Mouse (Mus musculus) megakaryocyte, adult 5-6 weeks (primary cell): Measurements from ENCODE around the gene Fmnl3. TPM values are rescaled to one million over a fixed set of nuclear protein-coding genes. Genes with fewer than 3 reads are reported as not detected.

ENCODE experiments used
- ATAC-seq: 2 replicates; pipeline ENCODE4 v1.8.0; 2016; ENCODE audit warnings: mild to moderate bottlenecking, inconsistent platforms; ENCODE audit not compliant: poor library complexity, severe bottlenecking
- total RNA-seq, 2 experiments: library from RNA; stranded (forward) in 1 of 2; stranded (reverse) in 1 of 2; fragments of 153-499, 151-499 nt in 1 of 2; fragments of 221-1000, 200-1000 nt in 1 of 2; gene quantifications; 2 replicates each; pipeline versions ENCODE4 v1.2.3 to v1.2.4; 2015 to 2017

Fmnl3 gene
- total RNA-seq, 2 experiments from 2014 or later: 7.9 to 11.4 TPM

DNA sequence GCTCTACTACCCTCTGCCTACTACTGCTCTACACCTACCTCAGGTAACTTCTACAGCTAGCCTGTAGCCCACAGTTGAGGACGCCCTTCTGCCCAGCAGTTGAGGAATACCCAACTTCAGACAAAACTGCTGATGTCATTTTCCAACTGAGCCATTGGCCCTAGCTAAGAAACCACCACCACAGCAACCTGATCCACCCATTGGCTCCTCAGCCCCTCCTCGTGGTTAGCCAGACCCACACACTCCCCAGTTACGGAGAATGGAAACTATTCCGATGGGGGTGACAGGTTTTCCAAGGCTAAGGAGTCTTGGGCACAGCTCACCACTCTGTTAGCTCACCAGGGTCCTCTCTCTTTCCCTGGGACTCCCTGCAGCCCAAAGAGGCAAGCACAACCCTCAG, 25.3 kb downstream of the Fmnl3 start:
- no peak for ATAC-seq

DNA sequence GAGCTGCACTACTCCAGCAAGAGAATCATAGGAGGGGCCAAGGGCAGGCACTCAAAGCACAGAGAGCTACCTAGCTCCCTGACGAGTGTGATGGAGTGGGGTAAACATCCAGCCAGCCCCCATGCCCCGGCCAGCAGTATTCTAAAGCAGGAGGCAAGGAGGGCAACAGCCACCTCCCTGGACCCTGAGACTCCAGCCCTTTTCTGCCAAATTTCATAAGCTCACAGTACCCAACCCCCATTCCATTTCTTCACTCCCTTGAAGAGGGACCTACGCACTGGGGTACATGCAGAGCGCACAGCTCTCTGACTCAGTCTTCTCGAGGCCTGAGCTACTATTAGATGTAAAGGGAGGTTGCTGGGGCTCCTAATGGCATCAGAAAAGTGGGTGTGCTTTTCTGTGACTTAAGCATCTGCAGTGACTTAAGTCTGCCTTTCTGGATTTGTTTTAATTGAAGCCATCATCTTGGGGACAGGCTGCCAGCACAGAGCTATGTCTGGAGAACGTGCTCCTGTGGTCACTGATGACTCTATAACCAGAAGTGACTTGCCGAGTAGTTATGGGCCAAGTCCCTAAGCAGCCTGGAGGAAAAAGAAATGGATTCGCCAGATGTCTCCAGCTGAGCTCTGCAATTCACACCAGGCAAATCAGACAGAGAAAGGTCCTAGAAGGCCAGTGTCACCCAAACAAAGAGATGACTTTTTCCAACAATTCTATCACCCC, 26.0 kb downstream of the Fmnl3 start:
- ATAC-seq: no peak

- ATAC-seq: no peak
These were observed 26.7 kb downstream of the Fmnl3 start for GRCm38 (mm10) chr15:99343414-99344147.

DNA sequence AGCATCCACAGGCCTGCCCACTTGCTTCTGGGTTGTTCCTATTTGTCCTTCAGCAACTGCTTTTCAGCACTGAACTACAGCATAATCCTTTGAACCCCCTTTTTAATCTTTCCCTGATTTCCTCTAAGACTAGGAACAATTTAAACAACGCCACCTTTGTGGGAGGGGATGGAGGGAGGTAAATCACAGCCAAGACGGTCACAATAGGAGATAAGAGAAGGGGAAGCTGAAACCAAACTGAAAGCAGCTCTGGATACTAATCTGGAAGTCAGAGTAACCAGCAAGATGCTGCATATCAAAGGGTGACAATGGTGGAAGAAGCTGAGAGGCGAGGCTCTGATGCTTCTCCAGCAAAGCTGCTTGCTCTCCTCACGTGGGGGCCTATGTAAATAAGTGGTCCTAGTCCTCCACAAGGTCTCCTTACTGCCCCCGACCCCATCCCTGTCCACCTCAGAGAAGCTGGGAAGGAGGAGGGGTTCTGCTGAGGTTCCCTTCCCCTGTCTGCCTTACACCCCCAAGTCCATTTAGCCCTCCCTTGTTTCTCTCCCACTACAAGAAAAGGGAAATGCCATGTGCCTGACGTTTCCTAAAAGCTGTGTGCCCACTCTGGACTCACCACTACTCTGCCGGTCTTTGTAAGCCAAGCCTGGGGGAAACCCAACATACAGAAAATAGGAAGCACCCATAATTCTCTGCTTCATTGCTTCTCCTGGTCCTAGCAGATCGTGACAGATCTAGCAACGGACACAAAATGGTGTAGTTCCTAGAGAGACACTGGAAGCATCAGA, 27.9 kb downstream of the Fmnl3 start:
- ATAC-seq: peak; percentile 28

DNA sequence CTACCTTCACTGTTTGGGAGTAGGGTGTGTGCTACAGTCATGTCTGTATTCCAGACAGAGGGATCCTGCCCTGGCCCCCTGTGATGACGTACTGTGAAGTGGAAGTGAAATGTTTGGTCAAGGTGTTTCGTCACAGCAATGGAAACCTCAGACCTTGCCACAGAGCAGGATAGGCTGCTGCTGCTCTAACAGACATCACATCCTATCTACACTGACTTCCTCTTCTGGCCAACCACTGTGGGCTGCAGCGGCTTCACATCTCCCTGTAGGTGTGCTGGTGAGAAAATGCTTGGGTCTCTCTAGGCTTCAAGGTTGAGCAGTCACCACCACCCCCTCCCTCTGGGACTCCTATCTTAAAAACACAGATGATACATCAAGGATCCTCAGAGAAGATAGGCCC, 29.2 kb downstream of the Fmnl3 start:
- ATAC-seq: peak; percentile 88

GRCm38 (mm10) chr15:99339669-99340068, 30.6 kb downstream of the Fmnl3 start:
- ATAC-seq: no peak

- no peak for ATAC-seq
These were observed 31.4 kb downstream of the Fmnl3 start for GRCm38 (mm10) chr15:99338916-99339315.

DNA sequence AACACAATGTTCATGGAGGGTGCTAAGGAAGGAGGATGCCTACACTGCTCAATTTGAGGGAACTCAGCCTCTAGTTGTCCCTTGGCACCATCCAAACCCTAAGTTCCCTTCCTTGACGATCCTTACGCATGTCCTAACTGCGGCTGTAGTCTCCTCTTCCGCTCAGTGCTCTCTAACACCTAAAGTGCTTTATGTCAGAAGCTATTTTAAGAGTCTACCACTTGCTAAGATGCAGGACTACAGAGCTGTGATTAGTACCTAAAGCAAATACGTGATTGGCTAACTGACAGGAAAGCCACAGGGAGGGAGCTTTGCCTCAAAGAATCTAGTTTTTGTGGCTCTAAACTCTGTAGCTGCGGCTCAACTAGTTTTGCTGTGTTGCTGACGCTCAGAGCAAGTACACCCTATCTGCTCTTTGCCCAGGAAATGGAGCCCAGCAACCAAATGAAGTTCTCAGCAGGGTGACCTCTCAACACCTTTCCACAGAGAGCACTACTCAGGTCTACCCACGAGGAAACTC, 34.4 kb downstream of the Fmnl3 start:
- no peak for ATAC-seq

DNA sequence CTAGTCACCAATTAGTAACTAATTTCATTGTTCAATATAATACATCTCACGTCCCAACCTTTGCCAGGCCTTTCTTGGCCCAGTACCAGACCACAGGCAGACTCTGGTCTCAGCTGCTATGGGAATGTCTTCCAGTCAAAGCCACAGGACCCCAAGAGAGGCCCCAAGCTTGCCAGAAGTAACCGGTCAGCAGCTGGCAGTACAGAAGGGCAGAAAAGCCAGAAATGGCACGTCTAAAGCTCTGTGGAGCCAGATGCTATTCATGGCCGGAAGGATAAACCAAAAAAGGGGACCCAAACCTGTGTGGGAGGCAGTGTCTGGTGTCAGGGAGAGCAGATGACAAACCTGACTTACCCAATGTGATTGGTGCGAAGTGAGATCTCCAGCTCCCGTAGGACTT, 35.8 kb downstream of the Fmnl3 start:
- no peak for ATAC-seq

- ATAC-seq: no peak
These were observed 36.6 kb downstream of the Fmnl3 start for GRCm38 (mm10) chr15:99333676-99334065.

- peak; percentile 88 for ATAC-seq
These were observed 37.2 kb downstream of the Fmnl3 start for GRCm38 (mm10) chr15:99332921-99333675.

- no peak for ATAC-seq
These were observed 38.2 kb downstream of the Fmnl3 start for GRCm38 (mm10) chr15:99332111-99332510.

DNA sequence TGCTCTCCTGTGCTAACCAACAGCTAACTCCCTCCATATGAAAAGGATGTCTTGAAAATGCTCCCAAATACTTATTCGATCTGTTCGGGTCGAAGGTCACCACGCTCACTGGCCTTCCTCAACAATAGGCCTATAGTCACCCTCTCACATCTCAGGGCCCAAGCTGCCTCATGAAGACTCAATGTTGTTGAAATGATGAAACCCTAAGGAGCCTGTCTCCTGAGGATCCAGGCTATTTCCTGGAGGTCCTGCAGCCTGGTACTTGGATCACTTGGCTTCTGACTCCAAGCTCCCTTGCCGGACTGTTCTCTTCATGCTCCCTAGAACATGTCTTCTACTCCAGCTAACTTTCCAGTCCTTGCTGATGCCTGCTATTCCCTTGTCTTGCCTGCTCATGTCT, 38.9 kb downstream of the Fmnl3 start:
- ATAC-seq: no peak

DNA sequence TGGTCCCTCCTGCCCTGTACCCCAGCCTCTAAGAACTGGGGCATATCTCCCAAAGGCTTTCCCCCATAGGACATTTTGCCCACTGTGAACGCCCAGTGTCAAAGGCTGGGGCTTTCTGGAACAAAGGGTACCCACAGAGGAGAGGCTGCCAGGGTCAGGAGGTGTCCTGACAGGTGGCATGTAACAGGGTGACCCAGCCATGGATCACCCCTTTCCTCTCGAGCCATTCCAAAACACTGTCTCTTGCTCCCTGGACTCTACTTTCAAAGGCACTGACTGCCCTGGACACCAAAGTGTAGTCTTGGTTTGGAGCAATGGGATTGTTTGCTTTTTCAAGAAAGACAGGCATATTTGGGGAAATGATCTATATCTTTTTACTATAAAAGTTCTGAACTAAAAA, 40.0 kb downstream of the Fmnl3 start:
- ATAC-seq: no peak

DNA sequence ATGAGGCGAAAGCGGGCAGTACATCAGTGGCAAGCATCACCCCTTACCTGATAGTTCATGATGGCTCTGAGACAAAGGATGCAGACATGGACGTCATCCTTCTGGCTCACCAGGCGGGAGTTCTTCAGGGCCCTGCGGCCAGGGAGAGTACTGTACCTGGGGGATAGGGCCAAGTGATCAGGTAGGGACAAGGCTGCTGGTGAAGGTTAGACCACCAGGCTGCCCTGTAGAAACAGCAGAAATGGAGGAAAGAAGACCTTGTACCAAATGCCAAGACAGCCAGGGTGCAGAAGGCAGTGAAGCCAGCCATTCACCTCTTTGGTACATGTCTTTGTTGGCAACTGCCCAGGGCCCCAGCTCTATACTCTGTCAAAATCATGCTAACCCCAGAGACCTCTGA, 42.3 kb downstream of the Fmnl3 start:
- ATAC-seq: no peak

DNA sequence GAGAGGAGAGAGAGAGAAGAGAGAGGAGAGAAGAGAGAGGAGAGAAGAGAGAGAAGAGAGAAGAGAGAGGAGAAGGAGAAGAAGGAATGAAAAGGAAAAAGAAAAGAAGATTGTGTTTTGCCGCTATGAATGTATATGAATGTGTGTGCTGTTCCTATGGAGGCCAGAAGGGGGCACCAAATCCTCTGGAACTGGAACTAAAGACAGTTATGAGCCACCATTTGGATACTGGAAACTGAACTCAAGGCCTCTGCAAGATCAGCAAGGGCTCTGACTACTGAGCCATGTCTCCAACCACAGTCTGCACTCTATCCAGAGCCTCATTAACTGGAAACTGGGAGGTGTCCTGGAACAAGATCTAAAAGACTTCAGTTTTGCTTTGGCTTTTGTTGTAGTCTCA, 43.3 kb downstream of the Fmnl3 start:
- peak; percentile 72 for ATAC-seq

GRCm38 (mm10) chr15:99326407-99326806, 43.9 kb downstream of the Fmnl3 start:
- ATAC-seq: no peak

- ATAC-seq: no peak
These were observed 44.7 kb downstream of the Fmnl3 start for GRCm38 (mm10) chr15:99325598-99325997.

GRCm38 (mm10) chr15:99324151-99324550, 46.1 kb downstream of the Fmnl3 start:
- no peak for ATAC-seq

DNA sequence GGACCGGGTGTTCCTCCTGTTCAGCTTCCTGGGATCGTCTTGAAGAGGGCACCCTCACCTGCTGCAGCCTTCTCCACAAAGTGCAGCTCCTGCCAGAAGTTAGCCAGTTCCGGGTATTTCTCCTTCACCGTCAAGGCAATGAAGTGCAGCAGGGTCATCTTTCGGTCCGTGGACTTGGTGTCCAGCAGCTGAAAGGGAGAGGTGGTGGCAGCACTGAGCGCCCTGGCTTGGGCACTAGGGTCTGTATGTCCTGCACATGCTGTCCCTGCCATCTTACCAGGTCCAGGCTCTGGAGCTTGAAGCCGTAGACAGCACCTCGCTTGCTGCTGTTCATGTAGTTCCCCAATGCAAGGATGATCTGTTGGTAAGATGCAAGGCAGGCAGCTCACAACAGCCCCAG, 49.3 kb downstream of the Fmnl3 start:
- no peak for ATAC-seq

DNA sequence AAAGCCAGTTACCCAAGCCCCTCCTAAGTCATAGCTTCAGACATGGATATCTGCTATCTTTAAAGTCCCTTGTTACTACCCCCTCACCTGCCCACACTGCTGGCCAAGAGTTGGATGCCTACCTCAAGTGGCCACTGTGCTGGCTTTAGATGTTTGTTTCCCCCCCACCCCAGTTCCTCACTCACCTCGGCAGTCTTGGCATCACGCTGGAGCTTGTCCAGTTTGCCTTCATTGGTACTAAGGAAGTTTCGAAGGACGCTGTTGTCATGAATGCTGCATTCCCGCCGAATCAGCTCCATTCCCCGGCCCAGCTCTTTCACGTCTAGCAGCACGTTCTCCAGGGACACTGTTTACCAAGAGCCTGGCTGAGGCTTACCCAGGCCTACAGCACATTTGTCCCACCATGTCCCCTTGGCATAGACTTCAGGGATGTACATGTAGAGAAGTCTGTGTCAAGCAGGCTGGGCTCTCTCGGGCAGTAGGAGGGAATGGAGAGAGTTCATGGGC, 50.1 kb downstream of the Fmnl3 start:
- no peak for ATAC-seq
